Mouse (Mus musculus) spleen, adult 2 months (tissue): ENCODE results near the gene Gm10135. TPM values are rescaled to one million over a fixed set of nuclear protein-coding genes. Genes with fewer than 3 reads are reported as not detected.
A peak's percentile ranks its signal among the peaks of the same experiment; 100 is the strongest.

Experiments used
- DNase-seq, 2 experiments: peaks; one replicate each; pipeline versions ENCODE4 v3.0.0 to v3.0.0-alpha.2; 2012 to 2021; ENCODE audit warnings: low spot score in 2 of 2, low read depth in 1 of 2
- H3K27ac ChIP-seq: fragments of 200-500 bp; 2 replicates; pipeline ENCODE4 v1.5.1; 2012; ENCODE audit warnings: low read length, inconsistent platforms; ENCODE audit not compliant: insufficient read depth
- H3K27me3 ChIP-seq: fragments of 200-500 bp; 2 replicates; pipeline ENCODE4 v1.6.1; 2012; ENCODE audit warnings: mild to moderate bottlenecking, moderate library complexity, low read length, inconsistent platforms; ENCODE audit not compliant: control insufficient read depth, insufficient read depth
- H3K36me3 ChIP-seq: fragments of 200-500 bp; 2 replicates; pipeline ENCODE4 v1.6.1; 2012; ENCODE audit warnings: mild to moderate bottlenecking, low read length, inconsistent platforms; ENCODE audit not compliant: control insufficient read depth, insufficient read depth
- H3K4me1 ChIP-seq: fragments of 200-500 bp; 2 replicates; pipeline ENCODE4 v1.6.1; 2011; ENCODE audit warnings: inconsistent platforms; ENCODE audit not compliant: control insufficient read depth, insufficient read depth, insufficient read length
- H3K4me3 ChIP-seq: fragments of 200-500 bp; 2 replicates; pipeline ENCODE4 v1.5.1; 2011; ENCODE audit warnings: mild to moderate bottlenecking, inconsistent platforms; ENCODE audit not compliant: insufficient read depth, insufficient read length; ENCODE audit errors: extremely low read depth
- CTCF ChIP-seq: fragments of 200-500 bp; IDR thresholded peaks from 2 replicates; pipeline ENCODE4 v1.5.1; 2011; ENCODE audit warnings: mild to moderate bottlenecking, inconsistent platforms; ENCODE audit not compliant: insufficient read depth, insufficient read length, insufficient replicate concordance; ENCODE audit errors: extremely low read depth
- POLR2A ChIP-seq: fragments of 200-500 bp; IDR thresholded peaks from 2 replicates; pipeline ENCODE4 v1.6.1; 2011; ENCODE audit warnings: low read depth, low read length, inconsistent platforms
- WGBS: fragments of 180-500 bp; shearing (Covaris S2); methylation state at CpG from one replicate; pipeline ENCODE4 v1.1.7; 2018; 5-methylcytosine and 5-hydroxymethylcytosine counted together
- polyA plus RNA-seq: library from polyadenylated mRNA; depleted of rRNA; stranded (reverse); fragments of >200 nt; gene quantifications from 2 replicates; pipeline ENCODE4 v1.2.3, GENCODE M21; 2012; rRNA removed

The Gm10135 gene
- polyA plus RNA-seq, 1 experiment = not detected

- peak overlapping the region; percentile 47 for H3K27ac ChIP-seq
- WGBS = 2% methylated on average over 1 of the region's 1 CpGs
- H3K27me3 ChIP-seq = no peaks in the 10 kb centered on the region
- no peak for DNase-seq
- no peak overlapping the region for H3K4me3 ChIP-seq
- peaks cover 10% of the 10 kb centered on the region; the same call in 1 of the 2 replicates for H3K4me1 ChIP-seq
- TF ChIP-seq CTCF = no peak
- H3K36me3 ChIP-seq = no peaks in the 10 kb centered on the region
Measured at GRCm38 (mm10) chr5:72916851-72917250, 57.7 kb downstream of the Gm10135 start.

GRCm38 (mm10) chr5:72916048-72916447 is 58.5 kb downstream of the Gm10135 start:
- no peak for DNase-seq
- H3K36me3 ChIP-seq = no peaks in the 10 kb centered on the region
- TF ChIP-seq POLR2A (no peak), CTCF (no peak)
- peaks cover 10% of the 10 kb centered on the region; the same call in 1 of the 2 replicates for H3K4me1 ChIP-seq
- WGBS = 82% methylated on average over 4 of the region's 4 CpGs
- H3K27me3 ChIP-seq = no peaks in the 10 kb centered on the region; the same call in 1 of the 2 replicates
- H3K4me3 ChIP-seq = 0 out of 2 replicates have a peak overlapping the region, but pooled peaks have one; percentile 99
- H3K27ac ChIP-seq = peak overlapping the region; percentile 47

Other genes with a start within 250 kb of the Gm10135 start
- 4.2 TPM in 2 replicates for gene Txk, start 221.9 kb downstream of the Gm10135 start, polyA plus RNA-seq
- 12.2 and 12.5 TPM in 2 replicates for gene Tec, start 106.2 kb downstream of the Gm10135 start, polyA plus RNA-seq
- 10.8 and 11.1 TPM in 2 replicates for gene Slain2, start 60.4 kb downstream of the Gm10135 start, polyA plus RNA-seq
- gene Slc10a4, start 32.2 kb upstream of the Gm10135 start, polyA plus RNA-seq = not detected in 2 replicates